Mouse (Mus musculus) c-Kit-negative CD71-positive TER-119-positive erythroid progenitor cells, embryonic 14.5 days (primary cell): ENCODE measurements around the gene Rtl6.

Experiments used
- DNase-seq: peaks from one replicate; pipeline ENCODE4 v3.0.0-alpha.2; 2013; ENCODE audit warnings: low read depth, low spot score

Rtl6 gene

GRCm38 (mm10) chr15:84557189-84557921 is at the start of gene Rtl6:
TSS of gene Rtl6 (minus strand) at chr15:84557823.
- DNase-seq: no peak

GRCm38 (mm10) chr15:84603267-84603963 is 45.8 kb upstream of the Rtl6 start:
- no peak for DNase-seq

GRCm38 (mm10) chr15:84600977-84601595 is 43.5 kb upstream of the Rtl6 start:
- no peak for DNase-seq

GRCm38 (mm10) chr15:84598911-84599310 is 41.3 kb upstream of the Rtl6 start:
- DNase-seq: no peak

GRCm38 (mm10) chr15:84597816-84598215 is 40.2 kb upstream of the Rtl6 start:
- no peak for DNase-seq

- no peak for DNase-seq
Observed at GRCm38 (mm10) chr15:84597021-84597420, 39.4 kb upstream of the Rtl6 start.

GRCm38 (mm10) chr15:84595241-84595945 is 37.8 kb upstream of the Rtl6 start:
- no peak for DNase-seq

GRCm38 (mm10) chr15:84593514-84593913 is 35.9 kb upstream of the Rtl6 start:
- no peak for DNase-seq

GRCm38 (mm10) chr15:84592240-84592639 is 34.6 kb upstream of the Rtl6 start:
- no peak for DNase-seq

- DNase-seq: no peak
Observed at GRCm38 (mm10) chr15:84591573-84592139, 34.0 kb upstream of the Rtl6 start.

- no peak for DNase-seq
Observed at GRCm38 (mm10) chr15:84588371-84588821, 30.8 kb upstream of the Rtl6 start.

GRCm38 (mm10) chr15:84578607-84579006 is 21.0 kb upstream of the Rtl6 start:
- no peak for DNase-seq

GRCm38 (mm10) chr15:84577019-84577418 is 19.4 kb upstream of the Rtl6 start:
- no peak for DNase-seq

- DNase-seq: no peak
Observed at GRCm38 (mm10) chr15:84566568-84567110, 9.0 kb upstream of the Rtl6 start.

GRCm38 (mm10) chr15:84561501-84561900 is 3.9 kb upstream of the Rtl6 start:
- no peak for DNase-seq

- no peak for DNase-seq
Observed at GRCm38 (mm10) chr15:84556674-84557073, 949 bp downstream of the Rtl6 start.

GRCm38 (mm10) chr15:84551065-84551464 is 6.6 kb downstream of the Rtl6 start:
- DNase-seq: no peak

GRCm38 (mm10) chr15:84549291-84549797 is 8.3 kb downstream of the Rtl6 start:
- no peak for DNase-seq

- no peak for DNase-seq
Observed at GRCm38 (mm10) chr15:84546028-84546427, 11.6 kb downstream of the Rtl6 start.

- DNase-seq: no peak
Observed at GRCm38 (mm10) chr15:84541175-84541574, 16.4 kb downstream of the Rtl6 start.

GRCm38 (mm10) chr15:84538974-84539588 is 18.5 kb downstream of the Rtl6 start:
- DNase-seq: no peak
